Mouse (Mus musculus) limb, embryonic 10.5 days (tissue): ENCODE measurements around the gene St6galnac3. TPM values are rescaled to one million over a fixed set of nuclear protein-coding genes. Genes with fewer than 3 reads are reported as not detected.

Experiments used
- DNase-seq: peaks from one replicate; pipeline ENCODE4 v3.0.0-alpha.2; 2017; ENCODE audit warnings: low spot score
- H3K27ac ChIP-seq: fragments of 300-500 bp; sonication (generic); 2 replicates; pipeline ENCODE4 v1.5.1; 2016; ENCODE audit warnings: mild to moderate bottlenecking
- H3K27me3 ChIP-seq: fragments of 300-500 bp; sonication (generic); 2 replicates; pipeline ENCODE4 v1.6.1; 2016; ENCODE audit warnings: low read depth, mild to moderate bottlenecking; ENCODE audit not compliant: poor library complexity, severe bottlenecking
- H3K36me3 ChIP-seq: fragments of 300-500 bp; sonication (generic); 2 replicates; pipeline ENCODE4 v1.6.1; 2016; ENCODE audit warnings: mild to moderate bottlenecking, moderate library complexity
- H3K4me1 ChIP-seq: fragments of 300-500 bp; sonication (generic); 2 replicates; pipeline ENCODE4 v1.6.1; 2016
- H3K4me3 ChIP-seq: fragments of 300-500 bp; sonication (generic); 2 replicates; pipeline ENCODE4 v1.5.1; 2016; ENCODE audit warnings: mild to moderate bottlenecking, moderate library complexity
- H3K9me3 ChIP-seq: fragments of 300-500 bp; sonication (generic); replicated peaks from 2 replicates; pipeline ENCODE4 v1.6.1; 2016; ENCODE audit warnings: mild to moderate bottlenecking
- WGBS: fragments of 180-500 bp; shearing (Covaris S2); methylation state at CpG from one replicate; pipeline ENCODE4 v1.1.7; 2016; 5-methylcytosine and 5-hydroxymethylcytosine counted together
- polyA plus RNA-seq: library from polyadenylated mRNA; unstranded; fragments of >200 nt; fragmentation: Nextera tagmentation; extraction: Ambion mirVana; gene quantifications from 2 replicates; pipeline ENCODE4 v1.2.1, GENCODE M21; 2016

St6galnac3 gene
- polyA plus RNA-seq, 1 experiment from 2014 or later, result 53.3 TPM

- Histone ChIP-seq H3K4me1 (no peaks in the 10 kb centered on the region), H3K9me3 (no peaks in the 10 kb centered on the region), H3K27me3 (no peaks in the 10 kb centered on the region), H3K36me3 (no peaks in the 10 kb centered on the region), H3K27ac (no peak overlapping the region), H3K4me3 (no peak overlapping the region)
- no peak for DNase-seq
- WGBS, result 77% methylated on average over 9 of the region's 9 CpGs
Observed at GRCm38 (mm10) chr3:153409286-153409685, 315.7 kb downstream of the St6galnac3 start.

- no peak for DNase-seq
- no peak overlapping the region for H3K4me3 ChIP-seq
- H3K27me3 ChIP-seq, result no peaks in the 10 kb centered on the region
- no peaks in the 10 kb centered on the region for H3K4me1 ChIP-seq
- H3K9me3 ChIP-seq, result no peaks in the 10 kb centered on the region
- H3K27ac ChIP-seq, result no peak overlapping the region
- 91% methylated on average over 6 of the region's 6 CpGs for WGBS
- no peaks in the 10 kb centered on the region for H3K36me3 ChIP-seq
Observed at GRCm38 (mm10) chr3:153408361-153408760, 316.6 kb downstream of the St6galnac3 start.

GRCm38 (mm10) chr3:153407698-153408097 lies 317.3 kb downstream of the St6galnac3 start:
- WGBS, result 97% methylated on average over 6 of the region's 6 CpGs
- Histone ChIP-seq H3K4me1 (no peaks in the 10 kb centered on the region), H3K4me3 (no peak overlapping the region), H3K27me3 (no peaks in the 10 kb centered on the region), H3K27ac (no peak overlapping the region), H3K36me3 (no peaks in the 10 kb centered on the region), H3K9me3 (no peaks in the 10 kb centered on the region)
- no peak for DNase-seq

GRCm38 (mm10) chr3:153406858-153407257 lies 318.1 kb downstream of the St6galnac3 start:
- no peaks in the 10 kb centered on the region for H3K27me3 ChIP-seq
- no peak overlapping the region for H3K27ac ChIP-seq
- no peaks in the 10 kb centered on the region for H3K4me1 ChIP-seq
- 86% methylated on average over 1 of the region's 1 CpGs for WGBS
- H3K4me3 ChIP-seq, result no peak overlapping the region
- no peak for DNase-seq
- no peaks in the 10 kb centered on the region for H3K36me3 ChIP-seq
- no peaks in the 10 kb centered on the region for H3K9me3 ChIP-seq

GRCm38 (mm10) chr3:153406220-153406619 lies 318.8 kb downstream of the St6galnac3 start:
- H3K36me3 ChIP-seq, result no peaks in the 10 kb centered on the region
- DNase-seq, result no peak
- 88% methylated on average over 4 of the region's 4 CpGs for WGBS
- no peaks in the 10 kb centered on the region for H3K9me3 ChIP-seq
- no peaks in the 10 kb centered on the region for H3K4me1 ChIP-seq
- H3K27me3 ChIP-seq, result no peaks in the 10 kb centered on the region
- H3K27ac ChIP-seq, result no peak overlapping the region
- H3K4me3 ChIP-seq, result no peak overlapping the region

- Histone ChIP-seq H3K4me1 (no peaks in the 10 kb centered on the region), H3K27ac (no peak overlapping the region), H3K27me3 (no peaks in the 10 kb centered on the region), H3K4me3 (no peak overlapping the region), H3K9me3 (no peaks in the 10 kb centered on the region), H3K36me3 (no peaks in the 10 kb centered on the region)
- WGBS, result 89% methylated on average over 10 of the region's 10 CpGs
- no peak for DNase-seq
Observed at GRCm38 (mm10) chr3:153405643-153406042, 319.3 kb downstream of the St6galnac3 start.

- Histone ChIP-seq H3K9me3 (no peaks in the 10 kb centered on the region), H3K36me3 (no peaks in the 10 kb centered on the region), H3K4me3 (no peak overlapping the region), H3K27me3 (no peaks in the 10 kb centered on the region), H3K4me1 (no peaks in the 10 kb centered on the region), H3K27ac (no peak overlapping the region)
- no peak for DNase-seq
- 88% methylated on average over 3 of the region's 3 CpGs for WGBS
Observed at GRCm38 (mm10) chr3:153400259-153400658, 324.7 kb downstream of the St6galnac3 start.

GRCm38 (mm10) chr3:153399574-153399973 lies 325.4 kb downstream of the St6galnac3 start:
- no peak overlapping the region for H3K27ac ChIP-seq
- no peaks in the 10 kb centered on the region for H3K36me3 ChIP-seq
- no peaks in the 10 kb centered on the region for H3K9me3 ChIP-seq
- no peaks in the 10 kb centered on the region for H3K4me1 ChIP-seq
- WGBS, result 84% methylated on average over 6 of the region's 6 CpGs
- no peak overlapping the region for H3K4me3 ChIP-seq
- H3K27me3 ChIP-seq, result no peaks in the 10 kb centered on the region
- no peak for DNase-seq

GRCm38 (mm10) chr3:153397726-153398125 lies 327.2 kb downstream of the St6galnac3 start:
- Histone ChIP-seq H3K36me3 (peaks cover 4% of the 10 kb centered on the region; the same call in 1 of the 2 replicates), H3K4me3 (no peak overlapping the region), H3K4me1 (no peaks in the 10 kb centered on the region), H3K9me3 (0 out of 2 replicates have a peak, but pooled peaks cover 2% of the 10 kb centered on the region), H3K27ac (no peak overlapping the region), H3K27me3 (no peaks in the 10 kb centered on the region)
- DNase-seq, result no peak
- 90% methylated on average over 9 of the region's 9 CpGs for WGBS

- Histone ChIP-seq H3K4me1 (0 out of 2 replicates have a peak, but pooled peaks cover 4% of the 10 kb centered on the region), H3K9me3 (0 out of 2 replicates have a peak, but pooled peaks cover 2% of the 10 kb centered on the region), H3K27me3 (no peaks in the 10 kb centered on the region), H3K4me3 (no peak overlapping the region), H3K36me3 (peaks cover 4% of the 10 kb centered on the region; the same call in 1 of the 2 replicates), H3K27ac (no peak overlapping the region)
- 75% methylated on average over 12 of the region's 12 CpGs for WGBS
- no peak for DNase-seq
Observed at GRCm38 (mm10) chr3:153396375-153397068, 328.5 kb downstream of the St6galnac3 start.

- DNase-seq, result no peak
- 90% methylated on average over 5 of the region's 5 CpGs for WGBS
- H3K27ac ChIP-seq, result no peak overlapping the region
- 0 out of 2 replicates have a peak, but pooled peaks cover 2% of the 10 kb centered on the region for H3K9me3 ChIP-seq
- H3K4me3 ChIP-seq, result no peak overlapping the region
- H3K4me1 ChIP-seq, result 0 out of 2 replicates have a peak, but pooled peaks cover 7% of the 10 kb centered on the region
- H3K36me3 ChIP-seq, result peaks cover 4% of the 10 kb centered on the region; the same call in 1 of the 2 replicates
- H3K27me3 ChIP-seq, result no peaks in the 10 kb centered on the region
Observed at GRCm38 (mm10) chr3:153395351-153395750, 329.6 kb downstream of the St6galnac3 start.

- no peak for DNase-seq
- no peaks in the 10 kb centered on the region for H3K27me3 ChIP-seq
Observed at GRCm38 (mm10) chr3:153394751-153395150, 330.2 kb downstream of the St6galnac3 start.

GRCm38 (mm10) chr3:153394224-153394623 lies 330.8 kb downstream of the St6galnac3 start:
- 0 out of 2 replicates have a peak, but pooled peaks cover 2% of the 10 kb centered on the region for H3K9me3 ChIP-seq
- no peak overlapping the region for H3K4me3 ChIP-seq
- H3K27me3 ChIP-seq, result no peaks in the 10 kb centered on the region
- WGBS, result 89% methylated on average over 9 of the region's 9 CpGs
- no peak for DNase-seq
- 0 out of 2 replicates have a peak, but pooled peaks cover 7% of the 10 kb centered on the region for H3K4me1 ChIP-seq
- H3K36me3 ChIP-seq, result peaks cover 4% of the 10 kb centered on the region; the same call in 1 of the 2 replicates
- H3K27ac ChIP-seq, result no peak overlapping the region

More at GRCm38 (mm10) chr3:153394751-153395150, 330.2 kb downstream of the St6galnac3 start:
- peaks cover 4% of the 10 kb centered on the region; the same call in 1 of the 2 replicates for H3K36me3 ChIP-seq
- H3K4me3 ChIP-seq, result no peak overlapping the region
- 0 out of 2 replicates have a peak, but pooled peaks cover 7% of the 10 kb centered on the region for H3K4me1 ChIP-seq
- 93% methylated on average over 4 of the region's 4 CpGs for WGBS
- no peak overlapping the region for H3K27ac ChIP-seq
- H3K9me3 ChIP-seq, result 0 out of 2 replicates have a peak, but pooled peaks cover 2% of the 10 kb centered on the region
